Mouse (Mus musculus) bone marrow macrophage, adult 2 months (primary cell): ENCODE data around the gene Ipo5.
A peak's percentile ranks its signal among the peaks of the same experiment; 100 is the strongest.

ENCODE experiments used
- CTCF ChIP-seq: IDR thresholded peaks from 2 replicates; pipeline ENCODE4 v1.5.1; 2012; ENCODE audit warnings: low read depth, mild to moderate bottlenecking, low read length, moderate library complexity
- POLR2A ChIP-seq: IDR thresholded peaks from 2 replicates; pipeline ENCODE4 v1.6.1; 2012; ENCODE audit warnings: mild to moderate bottlenecking, low read depth, low read length, borderline replicate concordance

- TF ChIP-seq CTCF (peak; percentile 44), POLR2A (no peak)
Observed at GRCm38 (mm10) chr14:120971313-120971712, 60.3 kb downstream of the Ipo5 start.
